Mouse (Mus musculus): Measurements from ENCODE around the gene Gm21190. TPM values are rescaled to one million over a fixed set of nuclear protein-coding genes. Genes with fewer than 3 reads are reported as not detected.

The Gm21190 gene
- total RNA-seq (2023), result not detected in 2 replicates

GRCm38 (mm10) chr5:15529122-15529521 is at the start of gene Gm21190:
Gene Gm21190, minus strand, starts transcription at chr5:15529222.

GRCm38 (mm10) chr5:15577033-15577432 is 48.0 kb upstream of the Gm21190 start, which contains the start of gene Gm21083:
Gene Gm21083, plus strand, starts transcription at chr5:15577333.

GRCm38 (mm10) chr5:15476423-15476822 is 52.6 kb downstream of the Gm21190 start, which contains the start of gene Gm21149:
Gene Gm21149, minus strand, starts transcription at chr5:15476523.

Other genes with a start within 250 kb of the Gm21190 start
- not detected in 2 replicates for gene Gm21149, start 52.7 kb downstream of the Gm21190 start, total RNA-seq (2023)
- gene Gm21083, start 48.1 kb upstream of the Gm21190 start, total RNA-seq (2023), result not detected in 2 replicates
- gene Speer4d, start 89.8 kb upstream of the Gm21190 start, total RNA-seq (2023), result not detected in 2 replicates
- not detected in 2 replicates for gene 4930572O03Rik, start 127.8 kb upstream of the Gm21190 start, total RNA-seq (2023)
- not detected in 2 replicates for gene Speer4c, start 185.0 kb upstream of the Gm21190 start, total RNA-seq (2023)